Mouse (Mus musculus) cerebellum, adult 11-12 months (tissue): ENCODE results near the gene Btbd9.
A peak's percentile ranks its signal among the peaks of the same experiment; 100 is the strongest.

Experiments
- DNase-seq: peaks from one replicate; pipeline ENCODE4 v3.0.0; 2022

The Btbd9 gene

GRCm38 (mm10) chr17:30438786-30439185 lies 137.5 kb downstream of the Btbd9 start:
- DNase-seq = no peak

GRCm38 (mm10) chr17:30436021-30436461 lies 140.2 kb downstream of the Btbd9 start:
- no peak for DNase-seq

DNA sequence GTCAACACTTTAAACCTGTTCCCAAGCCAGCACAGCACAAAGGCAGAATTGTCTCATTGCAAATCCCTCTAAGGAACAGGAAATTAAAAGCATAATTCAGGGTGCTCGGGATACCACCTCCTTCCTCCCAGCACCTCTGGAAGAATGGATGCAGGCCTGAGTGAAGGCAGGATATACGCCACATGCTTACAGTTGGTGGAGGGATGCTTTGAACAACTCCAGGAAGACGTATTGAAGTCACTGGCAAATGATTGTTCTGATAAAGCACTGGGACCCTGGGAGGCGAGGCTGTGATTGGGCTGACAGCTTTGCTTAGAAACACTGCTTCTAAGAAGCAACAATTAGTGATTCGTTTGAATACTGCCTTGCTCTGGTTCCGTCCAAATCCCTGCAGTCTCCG lies 140.8 kb downstream of the Btbd9 start:
- DNase-seq = no peak

DNA sequence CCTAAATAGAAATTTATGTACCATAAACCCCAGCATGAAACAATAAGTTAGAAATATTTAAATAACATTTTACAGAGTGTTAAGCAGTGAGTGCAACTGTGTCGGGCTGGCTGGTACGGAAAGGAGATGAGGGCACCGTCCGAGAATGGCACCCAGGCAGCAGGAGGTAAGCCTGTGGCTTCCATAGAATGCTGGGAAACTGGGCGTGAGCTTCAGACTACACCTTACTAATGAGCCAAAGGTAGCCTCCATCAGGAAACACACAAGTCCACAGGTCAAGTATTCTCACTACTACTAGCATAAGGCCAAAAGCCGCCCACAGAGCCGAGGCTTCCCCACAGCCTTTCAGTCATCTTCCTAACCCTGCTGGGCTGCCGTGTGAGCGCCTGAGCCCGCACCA lies 144.2 kb downstream of the Btbd9 start:
- no peak for DNase-seq

DNA sequence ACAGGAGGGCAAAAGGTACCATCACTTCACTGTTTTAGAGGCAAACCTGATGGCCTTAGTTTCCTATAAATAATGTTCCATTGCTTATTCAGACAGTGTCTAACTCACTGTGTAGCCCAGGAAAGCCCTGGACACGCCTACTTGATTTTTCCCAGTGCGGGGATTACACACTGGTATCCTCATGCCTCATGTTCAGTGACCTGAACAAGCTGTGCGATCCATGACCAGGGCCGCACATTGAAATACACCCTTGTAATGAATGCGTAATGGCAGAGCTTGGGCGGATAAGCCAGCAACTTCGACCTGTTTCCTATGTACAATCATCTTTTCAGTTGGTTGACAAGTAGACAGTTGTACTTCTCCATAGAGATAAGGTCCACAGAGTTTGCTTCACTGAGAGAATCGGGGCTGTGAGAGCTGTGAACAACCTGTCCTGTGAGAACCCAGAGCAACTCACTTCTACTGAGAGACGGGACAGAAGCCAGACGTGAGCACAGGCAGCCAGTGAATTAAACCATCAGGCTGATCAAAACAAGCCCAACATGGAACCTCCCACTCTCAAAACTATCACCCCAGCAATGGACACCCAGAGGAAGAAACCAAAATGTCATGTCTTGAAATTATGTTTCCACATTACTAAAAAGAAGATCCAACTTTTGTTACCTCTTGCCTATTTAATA lies 145.2 kb downstream of the Btbd9 start:
- no peak for DNase-seq

DNA sequence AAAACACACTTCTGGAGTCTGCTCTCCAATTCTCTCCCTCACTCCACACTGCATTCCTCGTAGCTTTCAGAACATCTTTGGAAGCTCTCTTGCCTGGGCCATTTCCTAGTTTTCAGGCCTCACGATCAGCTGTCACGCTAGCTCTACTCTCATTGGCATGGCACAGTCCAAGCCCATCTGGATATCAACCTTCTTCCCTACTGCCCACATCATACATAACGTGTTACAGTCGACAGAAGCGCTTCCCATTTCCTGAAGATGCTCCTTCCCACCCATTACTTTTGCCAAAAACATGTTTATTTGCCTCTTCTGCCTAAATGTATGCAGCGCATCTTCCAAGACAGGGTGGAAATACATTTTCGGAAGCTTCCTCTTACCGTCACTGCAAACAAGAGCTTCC lies 147.6 kb downstream of the Btbd9 start:
- no peak for DNase-seq

DNA sequence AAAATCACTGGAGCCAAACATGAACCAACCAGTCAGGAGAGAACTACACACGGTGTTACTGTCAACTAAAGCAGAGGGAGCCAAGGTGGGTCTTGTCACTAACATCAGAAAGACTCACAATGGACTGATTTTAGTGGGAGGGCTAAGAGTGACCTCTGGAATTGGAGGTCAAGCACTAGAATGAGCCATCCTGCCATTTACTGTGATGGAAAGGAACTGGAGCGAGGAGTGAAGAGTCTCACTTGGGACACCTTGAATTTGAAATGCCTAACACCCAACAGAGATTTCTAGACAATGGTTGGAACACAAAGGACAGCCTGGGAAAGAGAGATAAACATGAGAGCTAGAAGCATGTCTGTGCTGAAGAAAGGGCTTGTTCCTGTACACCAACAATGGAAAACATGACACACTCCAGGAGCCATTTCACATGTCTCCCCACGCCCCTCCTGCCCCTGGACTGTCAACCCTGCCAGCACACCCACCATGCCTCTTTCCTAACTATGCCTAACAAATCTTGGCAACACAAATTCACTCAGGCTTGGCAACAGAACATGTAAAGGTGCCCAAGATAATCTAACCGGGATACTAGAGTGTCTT lies 152.9 kb downstream of the Btbd9 start:
- no peak for DNase-seq

GRCm38 (mm10) chr17:30422278-30422677 lies 154.0 kb downstream of the Btbd9 start:
- no peak for DNase-seq

- no peak for DNase-seq
Measured at GRCm38 (mm10) chr17:30421256-30421655, 155.0 kb downstream of the Btbd9 start.

DNA sequence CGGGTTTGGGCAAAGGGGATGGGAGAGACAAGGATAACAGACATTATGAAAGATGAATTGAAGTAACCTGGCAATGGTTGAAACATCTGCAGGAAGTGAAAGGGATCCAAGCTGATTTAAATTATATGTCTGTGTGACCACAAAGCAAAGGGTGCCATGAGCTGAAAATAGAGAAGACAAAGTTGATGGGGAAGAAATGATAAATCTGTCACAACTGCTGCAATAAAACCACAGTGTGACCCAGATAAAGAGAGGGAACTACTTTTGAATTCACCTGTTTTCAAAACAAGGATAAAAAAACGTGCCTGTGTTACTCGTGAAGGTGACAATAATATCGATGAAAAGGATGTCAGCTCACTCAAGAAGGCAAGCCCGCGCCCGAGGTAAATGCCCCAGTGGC lies 156.8 kb downstream of the Btbd9 start:
- no peak for DNase-seq

DNA sequence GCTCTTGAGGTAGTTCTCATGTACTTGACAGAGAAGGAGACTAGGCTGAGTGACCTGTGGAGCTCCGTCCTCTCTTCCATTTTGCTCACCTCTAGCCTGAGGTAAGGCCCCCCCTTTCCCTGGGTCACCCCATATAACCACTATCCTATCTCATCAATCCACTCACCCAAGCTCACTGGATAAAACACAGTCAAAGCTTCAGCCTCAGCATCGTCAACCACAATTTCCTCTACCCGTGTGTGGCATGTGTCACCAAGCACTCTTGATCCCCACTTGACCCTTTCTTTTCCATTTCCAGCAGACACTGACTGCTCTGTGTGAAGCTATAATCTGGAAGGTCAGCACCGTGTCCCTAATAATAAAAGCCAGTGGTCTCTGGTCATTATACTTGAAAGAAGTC lies 157.8 kb downstream of the Btbd9 start:
- no peak for DNase-seq

DNA sequence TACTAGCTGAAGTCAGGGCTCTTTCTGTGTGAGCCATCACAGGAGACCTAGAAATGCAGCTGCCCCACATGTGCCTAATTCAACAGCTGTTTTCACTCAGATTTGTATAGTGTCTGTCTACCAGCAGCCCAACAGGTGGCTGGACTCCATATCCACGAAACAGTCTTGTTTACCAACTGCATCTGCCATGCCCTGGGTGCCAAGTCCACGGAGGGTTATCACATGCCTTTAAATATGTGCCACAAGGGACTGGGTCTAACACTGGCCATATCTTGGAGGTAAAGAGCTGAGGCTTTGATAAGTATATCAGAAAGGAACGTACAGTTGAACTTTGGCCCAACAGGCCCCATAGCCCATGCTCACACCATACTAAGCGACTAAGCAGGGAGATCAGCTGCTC lies 159.2 kb downstream of the Btbd9 start:
- DNase-seq = no peak

DNA sequence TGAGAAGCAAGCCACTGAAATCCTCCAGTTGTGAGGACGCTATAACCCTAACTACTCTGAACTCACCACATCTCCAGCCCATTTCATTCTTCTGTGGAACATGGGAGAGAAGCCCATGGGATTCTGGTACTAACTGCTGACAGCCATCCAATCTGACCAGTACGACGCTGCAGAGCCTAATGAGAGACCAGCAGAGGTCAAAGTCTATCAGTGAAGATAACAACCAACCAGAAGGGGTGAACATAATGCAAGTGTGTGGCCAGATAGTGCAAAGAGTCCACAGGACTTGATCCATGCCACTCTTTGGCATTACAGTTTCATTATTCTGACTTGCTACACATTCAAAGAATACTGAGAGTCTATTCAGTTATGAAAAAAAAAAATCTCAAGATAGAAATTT lies 160.6 kb downstream of the Btbd9 start:
- no peak for DNase-seq

DNA sequence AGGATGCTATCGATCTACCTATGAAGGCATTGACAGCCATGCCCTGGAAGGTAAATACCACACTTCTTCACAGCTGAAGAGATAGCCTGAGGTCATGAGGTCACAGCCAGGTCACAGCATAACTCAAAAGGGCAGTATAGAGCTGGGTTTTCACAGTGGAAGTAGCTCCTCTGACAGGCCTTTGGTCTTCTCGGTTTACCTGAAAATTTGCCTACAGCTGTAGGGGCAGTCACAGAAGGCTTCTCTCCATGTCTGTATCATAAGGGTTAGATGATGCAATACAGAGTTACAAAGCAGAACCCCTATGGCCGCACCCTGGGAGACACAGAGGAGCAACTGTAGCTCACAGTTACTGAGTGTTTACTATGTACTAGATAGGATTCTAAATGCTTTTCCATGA lies 163.3 kb downstream of the Btbd9 start:
- DNase-seq = no peak

GRCm38 (mm10) chr17:30406002-30406401 lies 170.3 kb downstream of the Btbd9 start:
- no peak for DNase-seq

DNA sequence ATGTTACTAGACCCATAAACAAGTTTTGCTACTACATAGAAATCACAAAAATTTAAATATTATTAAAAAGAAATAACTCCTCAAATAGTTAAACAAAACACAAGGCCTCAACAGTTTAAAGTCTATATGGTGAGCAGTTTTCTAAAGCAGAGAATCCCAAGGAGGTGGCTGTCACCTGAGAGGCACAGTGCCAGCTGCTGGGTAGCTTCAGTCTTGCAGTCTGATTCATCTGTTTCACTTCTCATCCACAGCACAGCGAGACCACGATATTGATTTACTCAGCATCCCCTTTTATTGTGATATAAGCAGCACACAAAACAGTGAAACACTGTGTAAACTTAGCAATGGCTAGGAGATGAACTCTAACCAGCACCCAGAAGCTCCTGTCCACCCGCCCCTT lies 173.4 kb downstream of the Btbd9 start:
- DNase-seq = no peak

DNA sequence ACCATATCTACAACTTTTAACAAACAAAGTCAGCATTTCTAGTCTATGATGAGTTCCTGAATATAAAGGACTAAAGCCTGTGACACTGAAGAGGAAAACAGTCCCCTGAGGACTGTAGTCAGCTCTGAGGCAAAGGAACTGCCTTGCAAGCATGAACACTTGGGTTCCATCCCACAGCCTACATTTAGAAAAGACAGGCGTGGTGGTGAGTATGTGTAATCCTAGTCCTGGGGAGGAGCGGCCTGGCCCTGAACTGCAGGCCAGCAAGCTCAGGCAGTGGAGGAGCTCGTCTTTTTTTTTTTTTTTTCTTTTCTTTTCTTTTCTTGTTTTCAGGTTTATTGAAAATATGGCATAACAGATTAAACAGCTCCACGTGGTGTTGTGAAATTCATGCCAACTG lies 181.0 kb downstream of the Btbd9 start:
- DNase-seq = no peak

DNA sequence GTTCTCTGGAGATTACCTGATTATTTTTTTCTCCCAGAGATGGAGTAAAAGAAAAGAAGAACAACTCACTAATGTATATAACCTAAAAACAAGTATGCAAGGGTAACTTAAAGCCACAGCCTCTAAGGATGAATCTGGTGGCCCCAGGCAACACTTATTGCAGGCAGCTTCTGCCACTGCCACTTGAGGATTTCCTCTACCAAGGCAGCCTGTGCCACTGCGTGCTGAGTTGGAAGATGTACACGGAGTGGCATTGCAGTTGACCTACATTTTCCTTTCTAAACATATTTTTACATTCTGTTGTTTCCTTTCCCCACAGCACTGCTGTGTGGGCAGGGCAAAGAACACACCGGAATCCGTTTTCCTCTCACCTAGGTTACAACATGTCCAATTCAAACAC lies 184.3 kb downstream of the Btbd9 start:
- DNase-seq = peak; percentile 46

DNA sequence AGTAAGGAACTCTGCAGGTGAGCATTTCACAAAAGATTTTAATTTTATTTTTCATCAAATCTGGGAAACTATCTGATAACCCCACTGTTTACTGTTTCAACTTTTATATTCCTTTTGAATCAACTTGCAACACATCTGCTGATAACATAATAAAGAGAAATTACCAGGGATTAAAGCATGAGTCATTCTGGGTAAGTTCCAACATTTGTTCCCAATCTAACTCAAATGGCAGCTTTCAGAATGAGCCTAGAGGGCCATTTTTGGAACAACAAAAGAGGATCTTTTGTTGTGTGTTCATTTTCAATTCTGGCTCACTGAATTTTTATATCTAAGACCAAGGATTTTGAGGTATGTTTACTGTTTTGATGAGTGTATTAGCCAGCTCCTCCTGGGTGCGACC lies 185.1 kb downstream of the Btbd9 start:
- no peak for DNase-seq

DNA sequence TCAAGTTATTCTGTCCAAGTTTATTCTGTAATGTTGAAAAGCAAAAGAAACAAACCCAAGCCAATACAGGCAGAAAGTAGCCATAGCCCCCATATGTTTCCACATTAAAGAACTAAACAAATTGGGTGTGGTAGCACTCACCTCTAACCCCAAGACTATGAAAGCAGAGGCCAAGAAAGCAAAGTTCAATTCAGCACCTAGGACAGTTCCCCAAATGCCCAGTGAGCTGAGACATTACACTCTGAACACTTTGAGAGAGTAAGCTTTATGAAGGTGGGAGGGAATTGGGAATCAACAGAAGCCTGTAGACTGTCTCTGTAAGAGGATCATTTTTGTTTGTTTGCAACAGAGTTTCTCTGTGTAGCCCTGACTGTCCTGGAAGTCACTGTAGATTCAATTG lies 186.6 kb downstream of the Btbd9 start:
- no peak for DNase-seq

- peak; percentile 88 for DNase-seq
Measured at GRCm38 (mm10) chr17:30388817-30389216, 187.5 kb downstream of the Btbd9 start.

DNA sequence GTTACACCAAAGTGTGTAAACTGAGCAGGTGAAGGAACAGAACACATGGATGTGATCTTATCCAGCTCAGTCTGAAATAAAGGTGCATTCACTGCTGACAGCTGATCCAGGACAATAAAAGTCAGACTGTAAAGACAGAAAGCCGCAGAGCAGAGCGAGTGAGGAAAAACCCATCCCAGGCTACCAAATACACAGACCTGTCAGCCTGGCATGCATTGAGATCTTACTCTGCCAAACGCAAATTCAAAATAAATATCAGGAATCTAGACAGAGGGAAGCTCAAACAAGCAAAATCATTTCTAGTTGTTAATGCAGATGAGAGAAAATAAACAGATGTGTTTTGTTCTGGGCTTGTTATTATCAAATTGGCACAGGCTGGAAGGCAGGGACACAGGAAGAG lies 187.9 kb downstream of the Btbd9 start:
- no peak for DNase-seq

- no peak for DNase-seq
Measured at GRCm38 (mm10) chr17:30386241-30386640, 190.0 kb downstream of the Btbd9 start.

DNA sequence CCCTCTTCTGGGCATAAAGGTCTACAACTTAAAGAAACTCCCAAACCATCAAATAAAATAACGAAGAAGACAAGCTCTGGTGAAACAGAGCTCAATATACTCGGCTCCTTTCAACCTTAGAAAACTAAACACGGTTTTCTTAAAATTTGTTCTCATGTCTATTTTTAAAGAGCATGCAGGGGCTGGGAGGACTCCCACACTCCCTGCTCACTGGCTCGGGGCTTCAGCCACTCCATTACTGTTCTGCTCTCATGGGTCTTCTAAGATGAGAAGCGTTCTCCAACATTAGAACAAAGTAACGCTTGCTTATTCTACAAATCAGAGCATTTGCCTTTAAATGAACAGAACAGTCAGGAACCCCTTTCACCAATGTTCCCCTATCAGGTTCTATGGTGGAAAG lies 192.6 kb downstream of the Btbd9 start:
- no peak for DNase-seq
